Mouse (Mus musculus): ENCODE results near the gene Cttnbp2nl. TPM values are rescaled to one million over a fixed set of nuclear protein-coding genes. Genes with fewer than 3 reads are reported as not detected.

The Cttnbp2nl gene
- 10 to 100 TPM; 15.3 to 17.1 TPM for total RNA-seq (2023)

GRCm38 (mm10) chr3:105052937-105053697 is at the start of gene Cttnbp2nl:
Cttnbp2nl (minus strand) TSS chr3:105053146.

DNA sequence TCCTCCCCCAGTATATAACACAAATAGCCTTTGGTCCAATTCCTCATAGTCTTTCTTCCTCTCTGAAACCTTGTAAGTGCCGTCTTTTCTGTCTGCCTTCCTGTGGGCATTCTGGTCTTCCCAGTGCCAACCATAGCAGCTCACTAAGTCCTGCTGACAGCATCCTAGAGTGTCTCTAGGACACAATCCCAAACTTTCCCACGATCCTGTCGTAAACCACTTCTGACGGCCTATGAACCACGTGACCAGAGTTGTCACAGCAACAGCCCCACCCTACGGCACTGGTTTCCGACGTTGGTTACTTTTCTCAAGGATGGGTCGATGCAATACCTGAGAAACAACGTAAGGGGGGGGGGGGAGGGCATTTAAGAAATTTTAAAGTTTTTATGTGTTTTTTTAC is 13.6 kb upstream of the Cttnbp2nl start, which contains the start of gene 4930564D02Rik:
Gene 4930564D02Rik, plus strand, starts transcription at position 301 of the 400 bp plus-strand sequence.

DNA sequence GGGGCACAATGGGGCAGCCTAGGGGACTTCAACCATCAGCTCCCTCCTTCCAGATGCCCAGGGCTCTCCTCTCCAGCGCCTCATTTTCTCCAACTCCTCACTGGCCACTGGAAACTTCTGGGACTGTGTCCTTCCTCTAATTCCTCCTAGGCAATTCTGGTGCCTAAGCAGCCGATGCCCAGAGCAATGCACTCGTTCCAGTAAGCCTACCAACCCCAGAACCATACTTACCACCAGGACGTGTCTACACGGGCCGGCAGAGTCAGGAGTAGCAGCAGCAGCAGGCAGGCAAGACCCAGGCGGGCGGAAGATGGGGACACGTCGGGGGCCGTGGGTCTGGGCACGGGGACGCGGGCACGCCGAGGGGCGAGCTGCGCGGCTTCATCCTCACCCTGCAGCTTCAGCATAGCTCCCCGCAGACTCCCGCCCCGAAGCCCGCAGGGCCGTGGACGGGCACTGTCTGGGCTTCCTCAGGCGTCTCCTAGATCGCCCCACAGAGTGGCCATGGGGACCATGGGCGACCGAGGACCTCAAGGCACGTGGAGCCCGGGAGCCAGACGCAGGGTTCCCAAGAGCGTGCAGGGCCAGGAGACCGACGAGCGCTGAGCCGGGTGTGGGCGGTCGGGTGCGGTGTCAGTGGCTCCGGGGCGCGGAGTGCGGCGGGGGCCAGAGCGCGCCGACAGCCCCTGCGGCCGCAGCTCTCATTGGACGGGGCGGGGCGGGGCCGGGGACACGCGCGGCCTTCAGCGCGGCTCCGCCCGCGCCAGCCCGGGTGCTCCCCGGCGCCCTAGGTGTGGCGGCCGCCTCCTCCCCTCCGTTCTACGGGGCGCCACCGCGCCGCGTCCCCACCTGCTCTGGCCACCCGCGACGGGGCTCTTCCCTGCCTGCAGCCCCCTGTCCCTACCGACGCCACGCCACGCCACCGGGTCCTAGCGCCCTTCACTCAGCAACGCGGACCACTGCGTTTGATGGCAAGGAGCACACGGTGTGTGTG is 91.6 kb downstream of the Cttnbp2nl start, which contains the start of gene Wnt2b:
Gene Wnt2b, minus strand, starts transcription at position 856 of the 994 bp plus-strand sequence.

Other genes starting within 250 kb of the Cttnbp2nl start
- 10 to 100 TPM; 15.4 to 16.9 TPM for gene Mov10, start 234.6 kb downstream of the Cttnbp2nl start, total RNA-seq (2023)
- gene St7l, start 189.1 kb downstream of the Cttnbp2nl start, total RNA-seq (2023), result 10 to 100 TPM; 22.9 to 29.7 TPM
- gene Capza1, start 188.6 kb downstream of the Cttnbp2nl start, total RNA-seq (2023), result 100 to 1,000 TPM; 202 TPM
- under 1 TPM; 0.21 to 0.97 TPM for gene Wnt2b, start 91.2 kb downstream of the Cttnbp2nl start, total RNA-seq (2023)
- gene 4930564D02Rik, start 13.7 kb upstream of the Cttnbp2nl start, total RNA-seq (2023), result not detected